Mouse (Mus musculus) mesoderm, embryonic 11.5 days (tissue): ENCODE data around the gene Dok5.

Experiments
- DNase-seq: peaks from one replicate; pipeline ENCODE4 v3.0.0-alpha.2; 2012; ENCODE audit warnings: low read depth, low spot score

The Dok5 gene

DNA sequence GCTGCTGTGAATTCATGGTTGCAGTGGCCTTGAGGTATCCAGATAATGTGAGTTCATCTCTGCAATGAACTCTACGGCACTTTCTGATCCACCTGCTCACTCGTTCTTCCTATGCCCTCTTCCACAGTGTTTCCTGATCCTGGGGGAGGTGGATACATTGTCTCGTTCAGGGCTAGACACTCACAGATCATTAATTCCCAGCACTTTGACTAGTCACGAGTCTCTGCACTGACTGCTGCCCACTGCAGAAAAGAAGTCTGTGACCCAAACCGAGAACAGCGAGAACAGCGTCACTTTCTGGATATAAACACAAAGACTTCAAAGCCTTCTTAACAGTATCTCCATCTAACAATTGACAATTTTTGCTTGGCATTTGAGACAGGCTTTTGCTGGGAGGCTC lies 125.9 kb downstream of the Dok5 start:
- DNase-seq: no peak

DNA sequence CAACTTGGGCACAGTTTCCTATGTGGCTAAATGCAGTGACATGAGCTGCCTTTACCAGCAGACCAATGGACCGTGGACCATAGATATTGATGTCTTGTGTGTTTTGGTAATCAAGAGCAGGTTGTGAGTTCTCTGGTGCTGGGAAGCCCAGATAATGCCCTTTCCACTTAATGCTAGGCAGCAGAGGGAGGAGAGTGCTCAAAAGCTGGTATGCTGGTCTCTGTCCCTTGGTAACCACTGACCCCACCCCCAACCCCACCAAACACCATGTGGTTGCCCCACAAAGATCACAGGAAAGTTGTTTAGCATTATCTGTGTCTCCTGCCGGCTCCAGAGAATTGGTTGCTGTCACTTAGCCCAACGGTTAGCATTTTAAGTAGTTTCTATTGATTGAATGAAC lies 127.0 kb downstream of the Dok5 start:
- no peak for DNase-seq

DNA sequence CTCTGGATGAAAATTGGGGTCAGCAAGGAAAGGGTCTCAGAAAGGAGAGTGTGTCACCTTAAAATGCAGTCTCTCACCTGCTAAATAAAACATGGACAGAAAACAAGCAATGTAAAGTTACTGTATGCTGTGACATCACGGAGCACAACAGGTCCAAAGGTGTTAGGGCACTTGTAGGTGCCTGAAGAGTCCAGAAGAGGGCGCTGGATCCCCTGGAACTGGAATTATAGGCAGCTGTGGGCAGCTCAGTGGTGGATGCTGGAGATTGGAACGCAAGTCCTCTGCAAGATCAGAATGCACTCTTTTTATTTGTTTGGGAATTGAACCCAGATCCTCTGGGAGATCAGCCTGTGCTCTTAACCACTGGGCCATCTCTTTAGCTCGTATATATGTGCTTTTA lies 129.0 kb downstream of the Dok5 start:
- DNase-seq: no peak

DNA sequence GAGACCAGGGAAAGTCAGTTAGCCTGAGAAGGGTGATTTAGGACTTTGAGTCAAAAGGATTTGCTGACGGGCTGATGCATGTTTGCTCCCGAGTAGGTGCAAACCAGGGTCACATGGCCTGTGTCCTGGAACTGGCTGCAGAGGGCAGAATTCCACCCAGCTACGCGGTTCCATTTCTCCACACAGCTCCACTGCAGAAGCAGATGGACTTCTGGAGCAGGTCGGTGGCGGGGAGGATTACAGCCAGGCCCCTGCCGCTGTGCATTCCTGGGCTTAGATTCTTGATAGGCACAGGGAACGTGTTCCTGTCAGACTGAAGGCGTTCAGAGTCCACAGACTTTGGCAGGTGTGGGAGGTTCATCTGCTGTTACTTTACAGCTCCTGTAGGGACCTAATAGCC lies 131.2 kb downstream of the Dok5 start:
- no peak for DNase-seq

DNA sequence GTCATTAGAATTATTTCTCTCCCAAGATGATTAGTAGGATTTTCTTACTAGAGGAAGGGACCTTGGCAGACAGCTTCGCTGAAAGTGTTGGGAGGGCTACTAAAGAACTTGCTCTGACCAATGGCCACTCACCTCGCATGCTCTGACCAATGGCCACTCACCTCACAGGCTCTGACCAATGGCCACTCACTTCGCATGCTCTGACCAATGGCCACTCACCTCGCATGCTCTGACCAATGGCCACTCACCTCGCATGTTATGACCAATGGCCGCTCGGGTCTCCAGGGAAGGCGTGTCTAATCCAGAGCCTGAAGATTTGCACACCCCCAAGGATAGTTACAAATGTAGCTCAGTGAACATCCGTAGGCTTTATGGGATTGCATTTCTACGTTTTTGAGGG lies 131.6 kb downstream of the Dok5 start:
- no peak for DNase-seq

- no peak for DNase-seq
These were observed 132.4 kb downstream of the Dok5 start for GRCm38 (mm10) chr2:170864043-170864442.

DNA sequence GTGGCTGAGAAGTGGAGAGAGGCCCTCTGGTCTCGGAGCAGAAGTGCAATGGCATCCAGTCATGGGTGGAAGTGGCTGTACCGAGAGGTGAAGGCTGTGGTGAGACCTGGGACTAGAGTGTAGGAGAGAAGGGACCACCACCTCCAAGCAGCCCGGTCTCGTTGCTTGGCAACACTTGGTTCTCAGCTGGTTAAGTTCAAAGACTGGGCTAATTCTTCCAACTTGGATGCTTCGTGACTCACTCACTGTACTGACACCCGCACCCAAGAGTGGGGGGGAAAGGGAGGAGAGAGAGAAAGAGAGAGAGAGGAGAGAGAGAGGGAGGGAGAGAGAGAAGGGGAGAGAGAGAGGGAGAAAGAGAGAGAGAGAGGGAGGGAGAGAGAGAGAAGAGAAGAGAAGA lies 133.2 kb downstream of the Dok5 start:
- DNase-seq: no peak

DNA sequence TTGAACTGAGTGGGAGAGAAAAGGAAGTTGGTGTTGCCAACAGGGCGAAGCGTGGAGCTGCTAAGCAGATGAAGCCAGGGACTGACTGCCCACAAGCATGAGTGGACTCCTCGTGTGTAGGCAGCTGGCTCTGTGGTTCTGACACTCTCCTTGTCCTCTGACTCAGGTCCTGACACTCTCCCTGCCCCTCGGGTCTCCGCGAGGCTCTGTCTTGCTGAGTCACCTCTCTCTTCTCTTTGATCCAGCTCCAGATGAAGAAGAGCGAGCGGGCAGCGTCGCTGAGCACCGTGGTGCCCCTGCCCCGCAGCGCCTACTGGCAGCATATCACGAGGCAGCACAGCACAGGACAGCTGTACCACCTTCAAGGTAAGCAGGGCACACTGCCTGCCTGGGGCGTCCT lies 139.0 kb downstream of the Dok5 start:
- no peak for DNase-seq

DNA sequence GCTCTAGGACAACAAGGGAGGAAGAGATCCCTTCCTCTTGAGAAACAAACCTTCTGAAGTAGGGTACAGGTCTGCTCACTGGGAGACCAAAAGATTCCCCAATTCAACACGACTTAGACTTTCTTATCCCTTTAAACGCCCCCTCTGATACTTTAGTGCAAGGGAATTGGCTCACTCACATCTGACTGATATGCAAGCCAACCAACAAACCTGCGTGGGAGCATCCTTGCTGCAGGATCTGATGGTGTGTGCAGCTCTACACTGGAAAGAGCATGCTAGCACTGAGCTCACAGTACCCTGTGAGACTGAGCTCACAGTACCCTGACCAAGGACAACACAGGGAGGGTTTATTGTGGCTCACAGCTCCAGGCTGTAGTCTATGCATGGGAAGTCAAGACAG lies 139.9 kb downstream of the Dok5 start:
- no peak for DNase-seq

DNA sequence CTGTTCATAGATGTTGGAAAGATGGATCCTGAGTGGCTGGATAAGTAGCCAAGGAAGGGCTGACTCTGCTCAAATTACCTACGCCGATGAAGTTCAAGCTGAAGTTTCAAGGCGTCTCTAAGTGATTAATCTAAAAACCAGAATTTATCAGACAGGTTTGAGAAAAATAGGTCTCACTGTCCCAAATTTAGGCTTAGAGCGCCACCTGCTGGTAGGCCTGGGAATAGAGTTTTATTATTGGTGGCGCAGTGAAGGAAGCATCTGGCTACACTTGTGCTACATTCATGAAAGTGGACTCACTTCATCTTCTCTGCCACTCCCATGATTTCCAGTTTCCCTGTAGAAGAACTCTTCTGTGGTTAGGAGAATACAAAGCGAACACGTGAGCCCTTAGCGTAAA lies 141.8 kb downstream of the Dok5 start:
- DNase-seq: peak; percentile 86

GRCm38 (mm10) chr2:170877515-170877914 lies 145.9 kb downstream of the Dok5 start:
- peak; percentile 93 for DNase-seq

DNA sequence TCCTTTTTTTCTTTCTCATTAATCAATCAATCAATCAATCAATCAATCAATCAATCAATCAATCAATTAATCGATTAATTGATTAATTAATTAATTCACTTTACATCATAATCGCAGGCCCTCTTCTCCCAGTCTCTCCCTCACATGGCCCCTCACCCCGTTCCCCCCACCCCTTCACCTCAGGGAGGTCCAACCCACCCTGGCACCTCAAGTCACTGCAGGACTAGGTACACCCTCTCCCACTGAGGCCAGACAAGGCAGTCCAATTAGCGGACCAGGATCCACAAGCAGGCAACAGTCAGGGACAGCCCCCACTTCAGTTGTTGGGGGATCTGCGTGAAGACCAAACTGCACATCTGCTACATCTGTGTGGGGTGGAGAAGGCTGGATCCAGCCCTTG lies 146.3 kb downstream of the Dok5 start:
- no peak for DNase-seq

DNA sequence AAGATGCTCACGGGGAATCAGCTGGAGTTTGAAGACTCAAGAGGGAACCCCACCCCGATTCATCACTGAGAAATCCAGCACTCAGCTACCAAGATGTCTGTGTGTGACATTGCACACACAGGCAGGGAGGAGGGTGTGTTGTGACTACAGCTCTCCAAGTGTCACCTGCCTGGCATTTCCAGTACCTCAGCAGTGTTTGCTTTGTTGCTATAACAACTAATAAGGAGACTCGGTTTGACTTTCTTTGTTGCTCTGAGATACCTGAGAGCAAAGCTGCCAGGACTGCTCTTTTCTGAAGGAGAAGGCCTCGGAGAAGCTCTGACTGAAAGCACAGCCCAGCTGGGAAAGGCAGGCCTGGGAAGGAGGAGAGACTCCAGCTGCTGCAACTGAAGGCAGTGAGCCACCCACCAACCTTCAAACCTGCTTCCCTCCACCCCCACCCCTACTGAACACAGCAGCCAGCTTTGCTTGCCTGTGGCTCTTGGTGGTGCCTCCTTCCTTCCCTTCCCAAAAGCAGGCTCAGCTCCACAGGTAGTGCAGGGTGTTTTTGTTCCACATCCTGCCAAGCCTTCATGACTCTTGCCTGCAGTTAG lies 152.7 kb downstream of the Dok5 start:
- no peak for DNase-seq

- DNase-seq: no peak
These were observed 156.4 kb downstream of the Dok5 start for GRCm38 (mm10) chr2:170887984-170888383.

DNA sequence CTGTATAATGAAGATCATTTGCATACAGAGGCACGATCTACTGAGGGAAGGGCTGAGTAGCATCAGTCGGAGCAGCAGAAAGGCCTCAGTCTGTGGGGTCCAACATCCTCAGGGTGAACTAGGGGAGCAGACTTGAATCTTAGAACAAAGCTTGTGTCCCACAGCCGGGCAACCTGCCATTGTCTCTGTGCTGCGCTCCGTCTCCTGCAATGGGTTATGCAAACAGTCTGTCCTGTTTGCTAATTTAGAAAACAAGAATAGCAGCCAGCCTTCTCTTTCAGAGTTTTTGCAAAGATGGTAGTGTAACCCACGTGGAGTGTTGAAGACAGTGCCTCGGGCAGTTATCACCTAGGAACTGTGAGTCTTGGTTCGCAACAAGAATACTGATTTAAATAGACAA lies 163.5 kb downstream of the Dok5 start:
- DNase-seq: no peak

GRCm38 (mm10) chr2:170902204-170903028 lies 170.8 kb downstream of the Dok5 start:
- DNase-seq: no peak

DNA sequence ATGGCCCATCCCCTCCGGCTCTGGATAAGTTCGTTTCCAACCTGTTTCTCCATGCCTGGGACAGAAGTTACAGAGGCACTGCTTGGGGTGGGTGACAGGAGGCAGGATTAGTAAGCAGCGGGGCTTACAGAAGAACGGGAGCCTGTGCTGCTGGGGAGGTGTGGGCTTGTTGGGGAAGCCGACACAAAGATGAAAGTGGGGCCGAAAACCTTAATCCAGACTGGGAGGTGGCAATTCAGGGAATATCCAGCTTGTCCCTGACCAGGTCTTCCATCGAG lies 171.4 kb downstream of the Dok5 start:
- no peak for DNase-seq

GRCm38 (mm10) chr2:170903367-170903766 lies 171.8 kb downstream of the Dok5 start:
- DNase-seq: no peak

DNA sequence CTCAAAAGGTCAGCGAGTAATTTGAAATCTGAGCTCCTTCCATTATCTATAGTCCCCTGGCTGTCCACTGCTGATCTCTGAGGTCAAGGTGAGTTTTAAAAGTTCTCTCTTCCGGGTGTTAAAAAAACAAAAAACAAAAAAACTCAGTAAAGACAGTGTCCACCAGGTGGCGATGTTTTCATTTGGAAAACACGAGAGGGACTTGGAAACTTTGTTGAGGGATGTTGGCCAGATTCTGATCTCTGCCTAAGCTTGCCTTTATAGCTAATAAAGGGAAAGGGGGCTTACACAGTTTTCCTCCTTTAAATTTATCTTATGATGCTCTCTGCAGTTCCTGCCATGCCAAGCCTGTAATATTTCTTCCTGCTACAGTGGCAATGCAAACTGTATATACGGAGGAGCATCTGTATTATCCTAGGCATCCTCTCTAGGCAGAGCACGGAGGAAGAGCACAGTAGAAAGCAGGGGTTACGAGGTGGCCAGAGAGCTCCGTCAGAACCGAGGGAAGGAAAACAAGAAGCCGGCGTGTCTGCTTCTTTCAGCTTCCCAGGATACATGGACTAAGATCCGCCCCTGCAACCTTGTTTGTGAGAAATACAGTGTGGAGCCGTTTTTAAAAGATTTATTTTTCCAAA lies 181.1 kb downstream of the Dok5 start:
- DNase-seq: peak; percentile 77

DNA sequence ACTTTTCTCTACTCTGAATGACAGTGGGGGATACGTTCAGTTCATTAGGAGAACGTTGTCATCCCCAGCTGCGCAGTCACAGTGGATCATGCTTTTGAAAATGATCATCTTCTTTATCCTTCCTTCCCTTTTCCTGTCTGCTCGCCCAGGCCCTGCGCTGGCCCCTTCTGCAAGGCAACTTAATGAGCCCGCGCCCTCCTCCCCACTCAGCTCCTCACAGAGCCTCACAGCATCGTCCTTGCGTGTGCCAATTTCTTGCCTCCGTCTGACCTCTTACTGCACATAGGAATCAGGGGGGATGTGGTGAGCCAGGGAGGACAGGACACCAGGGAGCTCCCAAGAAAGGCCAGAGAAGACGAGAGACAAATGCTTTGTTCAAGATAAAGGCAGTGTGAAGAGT lies 182.3 kb downstream of the Dok5 start:
- DNase-seq: no peak

GRCm38 (mm10) chr2:170915646-170916045 lies 184.0 kb downstream of the Dok5 start:
- DNase-seq: no peak

DNA sequence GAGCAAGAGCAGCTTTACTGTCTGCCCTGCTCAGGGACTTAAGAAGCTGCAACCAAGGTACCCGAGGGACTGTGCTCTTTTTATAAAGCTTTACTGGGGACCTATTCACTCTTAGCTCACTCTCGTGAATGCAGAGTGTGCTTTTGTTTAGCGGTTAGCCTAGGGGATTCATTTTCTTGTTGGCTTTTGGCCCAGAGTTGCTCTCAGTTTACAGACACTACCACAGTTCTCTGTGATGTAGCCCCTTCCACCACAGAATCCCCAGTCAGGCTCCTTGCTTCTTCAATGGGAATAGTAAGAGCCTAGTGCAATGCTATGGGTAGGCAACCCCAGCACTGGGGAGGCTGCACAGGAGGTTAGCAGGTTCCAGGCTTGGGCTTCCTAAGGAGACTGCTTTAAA lies 190.7 kb downstream of the Dok5 start:
- DNase-seq: no peak

DNA sequence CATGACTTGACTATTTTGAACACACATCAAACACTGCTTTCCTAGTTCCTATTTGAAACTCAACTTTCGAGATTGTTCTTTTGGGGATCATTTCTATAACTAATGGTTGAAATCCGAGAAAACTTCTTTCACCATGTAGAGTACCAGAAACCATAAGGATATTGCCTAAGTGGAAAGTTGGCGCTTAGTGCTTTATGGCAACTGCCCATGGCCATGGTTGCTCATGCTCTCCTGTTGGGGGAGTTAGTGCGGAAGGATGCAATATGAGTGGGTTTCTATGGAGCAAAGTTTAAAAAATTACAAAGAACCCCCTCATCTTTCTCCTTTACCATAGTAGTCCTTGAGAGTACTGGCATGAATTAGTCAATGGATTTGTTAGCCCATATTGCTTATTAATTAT lies 192.5 kb downstream of the Dok5 start:
- no peak for DNase-seq
